Mouse (Mus musculus) embryonic fibroblast, embryonic 13.5 days (primary cell): ENCODE measurements around the gene Gemin8.

Experiments used
- CTCF ChIP-seq: IDR thresholded peaks from 2 replicates; pipeline ENCODE4 v1.5.1; 2011; ENCODE audit warnings: mild to moderate bottlenecking, control low read depth, low read length, moderate library complexity, borderline replicate concordance; ENCODE audit not compliant: insufficient read depth
- POLR2A ChIP-seq: IDR thresholded peaks from 2 replicates; pipeline ENCODE4 v1.6.1; 2011; ENCODE audit warnings: low read depth, mild to moderate bottlenecking, control low read depth, low read length, moderate library complexity

DNA sequence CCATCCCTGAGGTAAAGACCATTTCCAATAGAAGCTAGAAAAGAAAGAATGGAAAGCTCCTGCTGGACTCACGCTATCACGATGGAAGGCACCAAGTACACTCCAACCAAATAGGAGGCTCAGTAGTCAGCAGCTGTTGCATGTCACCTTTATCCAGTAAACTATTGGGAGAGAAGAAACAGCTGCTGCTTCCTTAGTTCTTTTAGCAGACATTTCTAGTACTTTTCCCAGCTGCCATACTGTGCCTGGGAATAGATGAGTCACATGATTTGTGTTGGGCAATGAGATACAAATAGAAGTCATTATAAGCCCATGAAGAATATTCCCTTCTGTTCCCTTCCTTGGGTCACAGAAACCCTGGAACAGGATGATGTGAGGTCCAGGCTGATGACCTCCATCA, 28.0 kb downstream of the Gemin8 start:
- TF ChIP-seq CTCF (no peak), POLR2A (no peak)
